Comparison of ENCODE assay signal across 20 mouse cellular contexts in genomic region chr2:7933617-7934016, GRCm38 (mm10).
DNase-seq lines count a peak whose midpoint lies in the region; ATAC-seq lines count a peak whose summit lies in the region.
"Had no signal": no experiment of that assay in that cellular context is flagged by ENCODE, and none has a peak within 500 bp of the region (broad histone marks: within the 10 kb centered on the region; RNA-seq: fewer than 3 reads in every experiment).

No protein-coding gene starts in this region.

- no peak for ATAC-seq in inflammation-experienced regulatory T-cells, adult 6 months
- ATAC-seq: forebrain, embryonic 13.5 days; intestine, embryonic 15.5 days; midbrain, embryonic 16.5 days had no signal

- intact Hi-C loops in left cerebral cortex, postnatal 4 days (cut with DNase I), result no loop called here
- intact Hi-C loops in left cerebral cortex, postnatal 14 days (cut with DNase I), result loop anchor here (10.0 kb wide), 1 partner anchor 91 kb away; no protein-coding TSS in a partner anchor

- DNase-seq in left cerebral cortex, adult 18-20 months (ENCODE audit: low spot score in 2 of 2), result peak; percentile 29 to 42
- no peak for DNase-seq in left cerebral cortex, postnatal 4 days
- DNase-seq in brain, adult 2 months (ENCODE audit: low read depth, low spot score), result peak; percentile 75
- peak; percentile 34 to 49 for DNase-seq in left cerebral cortex, postnatal 14 days (ENCODE audit: low spot score in 2 of 2)
- peak; percentile 26 to 52 for DNase-seq in right cerebral cortex, postnatal 36 days (ENCODE audit: low spot score in 2 of 2)
- DNase-seq: adrenal gland, postnatal 25 days; B cell, adult 2 months; cerebellum, adult 18-20 months; cerebellum, postnatal 14 days; gastrocnemius, postnatal 10 days; heart, postnatal 10 days; kidney, adult 2 months; kidney, postnatal 36 days; lung, postnatal 36 days; thymus, adult 2 months; thymus, postnatal 36 days had no signal
